In the genomic region with DNA sequence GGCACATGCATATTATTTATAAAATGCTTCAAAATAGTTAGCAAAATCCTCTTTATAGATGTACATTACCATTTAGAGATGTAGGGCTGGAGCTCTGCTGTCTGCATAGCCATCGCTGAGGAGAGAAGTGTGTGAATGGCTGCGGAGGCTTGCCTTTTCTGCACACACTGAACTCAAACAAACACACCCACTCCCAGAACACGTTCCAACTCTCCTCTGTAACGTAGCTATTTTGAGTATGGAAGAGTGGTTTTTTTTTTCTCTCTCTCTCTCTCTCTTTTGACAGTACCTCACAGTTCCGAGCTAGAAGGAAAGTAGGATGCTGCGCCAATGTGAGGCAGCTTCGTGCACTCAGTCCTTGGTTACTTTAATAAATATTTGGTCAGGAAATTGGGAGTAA, we compare ENCODE assay signal across 11 mouse cellular contexts. TPM values are rescaled to one million over a fixed set of nuclear protein-coding genes. Genes with fewer than 3 reads are reported as not detected.
DNase-seq lines count a peak whose midpoint lies in the region; ATAC-seq and TF ChIP-seq lines count a peak whose summit lies in the region.
"Had no signal": no experiment of that assay in that cellular context is flagged by ENCODE, and none has a peak within 500 bp of the region (broad histone marks: within the 10 kb centered on the region; RNA-seq: fewer than 3 reads in every experiment).

A gene (minus strand): TSS at position 236 of the 400 bp plus-strand sequence.

- ATAC-seq in heart, embryonic 13.5 days (ENCODE audit: extremely low read depth, insufficient number of reproducible peaks, low FRiP score, low TSS enrichment) = no peak
- peak; percentile 63 for ATAC-seq in lung, postnatal 0 days
- ATAC-seq in stomach, embryonic 14.5 days (ENCODE audit: insufficient number of reproducible peaks, insufficient read depth, low FRiP score, low read depth) = 0 out of 2 replicates have a peak, but pooled peaks have one; percentile 72
- ATAC-seq in hindbrain, embryonic 16.5 days = no peak

- 28% methylated on average over 7 of the region's 7 CpGs for WGBS in heart, embryonic 13.5 days
- WGBS in lung, postnatal 0 days = 45% methylated on average over 7 of the region's 7 CpGs
- WGBS in stomach, embryonic 14.5 days = 32% methylated on average over 7 of the region's 7 CpGs
- WGBS in hindbrain, embryonic 16.5 days = 71% methylated on average over 7 of the region's 7 CpGs

- H3K36me3 ChIP-seq in heart, embryonic 13.5 days = no peaks in the 10 kb centered on the region
- H3K36me3 ChIP-seq in lung, postnatal 0 days (ENCODE audit: insufficient read depth, low read length) = no peaks in the 10 kb centered on the region
- H3K36me3 ChIP-seq in stomach, embryonic 14.5 days (ENCODE audit: control insufficient read depth, insufficient read depth, low read length) = no peaks in the 10 kb centered on the region
- no peaks in the 10 kb centered on the region for H3K36me3 ChIP-seq in hindbrain, embryonic 16.5 days (ENCODE audit: control insufficient read depth, insufficient read depth, low read length)

- peak within 1 kb of the TSS; percentile 18 for H3K4me3 ChIP-seq in heart, embryonic 13.5 days
- H3K4me3 ChIP-seq in lung, postnatal 0 days (ENCODE audit: low read depth, low read length) = no peak within 1 kb of the TSS
- H3K4me3 ChIP-seq in left cerebral cortex, adult 2 months = no peak within 1 kb of the TSS
- peak within 1 kb of the TSS; percentile 2; the same call in 1 of the 2 replicates for H3K4me3 ChIP-seq in stomach, embryonic 14.5 days (ENCODE audit: low read depth, low read length)
- no peak within 1 kb of the TSS for H3K4me3 ChIP-seq in hindbrain, embryonic 16.5 days (ENCODE audit: low read length)

- H3K9ac ChIP-seq in heart, embryonic 13.5 days = no peak within 1 kb of the TSS
- no peak within 1 kb of the TSS for H3K9ac ChIP-seq in lung, postnatal 0 days (replicated peaks; ENCODE audit: low read depth)
- H3K9ac ChIP-seq in stomach, embryonic 14.5 days (replicated peaks; ENCODE audit: low read depth, low read length) = no peak within 1 kb of the TSS; the same call in 1 of the 2 replicates
- H3K9ac ChIP-seq in hindbrain, embryonic 16.5 days (ENCODE audit: low read depth, low read length) = no peak within 1 kb of the TSS
- H3K9ac ChIP-seq: liver, embryonic 14.5 days had no signal

- H3K27ac ChIP-seq in heart, embryonic 13.5 days (replicated peaks) = peak within 1 kb of the TSS; percentile 8; the same call in 1 of the 2 replicates
- no peak within 1 kb of the TSS for H3K27ac ChIP-seq in lung, postnatal 0 days (ENCODE audit: low read length)
- no peak within 1 kb of the TSS for H3K27ac ChIP-seq in left cerebral cortex, adult 2 months
- H3K27ac ChIP-seq in stomach, embryonic 14.5 days (ENCODE audit: low read length) = peak within 1 kb of the TSS; percentile 75
- H3K27ac ChIP-seq in hindbrain, embryonic 16.5 days (ENCODE audit: low read depth, low read length) = no peak within 1 kb of the TSS
- H3K27ac ChIP-seq: liver, embryonic 14.5 days had no signal

- intact Hi-C loops in left cerebral cortex, adult 2 months (cut with DNase I) = no loop called here

- peaks cover 15% of the 10 kb centered on the region for H3K9me3 ChIP-seq in heart, embryonic 13.5 days
- no peaks in the 10 kb centered on the region for H3K9me3 ChIP-seq in lung, postnatal 0 days (ENCODE audit: low read length)
- no peaks in the 10 kb centered on the region; the same call in 1 of the 2 replicates for H3K9me3 ChIP-seq in stomach, embryonic 14.5 days (ENCODE audit: control insufficient read depth, low read depth, low read length)
- peaks cover 10% of the 10 kb centered on the region; the same call in 1 of the 2 replicates for H3K9me3 ChIP-seq in hindbrain, embryonic 16.5 days (ENCODE audit: control insufficient read depth, low read length)

- no peak for TF ChIP-seq CTCF in lung, postnatal 0 days (IDR thresholded peaks at IDR 0.05)
- no peak for TF ChIP-seq CTCF in left cerebral cortex, adult 2 months (IDR thresholded peaks at IDR 0.05)

- no peak for DNase-seq in heart, adult 8-10 months (ENCODE audit: low spot score)
- DNase-seq in lung, postnatal 0 days (ENCODE audit: low spot score) = peak; percentile 53
- no peak for DNase-seq in lung, adult 18-20 months
- peak; percentile 11 to 12 for DNase-seq in left cerebral cortex, adult 2 months (ENCODE audit: extremely low spot score in 1 of 2, low spot score in 2 of 2)
- DNase-seq in thymus, postnatal 0 days (ENCODE audit: low spot score) = no peak
- DNase-seq: kidney, adult 9 months; retina, postnatal 1 day had no signal

- H3K4me1 ChIP-seq in heart, embryonic 13.5 days = no peaks in the 10 kb centered on the region
- H3K4me1 ChIP-seq in lung, postnatal 0 days (ENCODE audit: insufficient read depth, low read depth, low read length) = no peaks in the 10 kb centered on the region
- H3K4me1 ChIP-seq in stomach, embryonic 14.5 days (ENCODE audit: control insufficient read depth, insufficient read depth, low read length) = no peaks in the 10 kb centered on the region
- H3K4me1 ChIP-seq in hindbrain, embryonic 16.5 days (ENCODE audit: control insufficient read depth, insufficient read depth, low read depth, low read length) = no peaks in the 10 kb centered on the region

- H3K4me2 ChIP-seq in heart, embryonic 13.5 days = peak within 1 kb of the TSS; percentile 44
- peak within 1 kb of the TSS; percentile 25; the same call in 1 of the 2 replicates for H3K4me2 ChIP-seq in lung, postnatal 0 days (replicated peaks; ENCODE audit: low read depth, low read length)
- peak within 1 kb of the TSS; percentile 35 for H3K4me2 ChIP-seq in stomach, embryonic 14.5 days (replicated peaks; ENCODE audit: low read depth, low read length)
- H3K4me2 ChIP-seq in hindbrain, embryonic 16.5 days (ENCODE audit: low read length) = no peak within 1 kb of the TSS

- TF ChIP-seq EP300 in lung, postnatal 0 days (IDR thresholded peaks at IDR 0.05) = no peak

- H3K27me3 ChIP-seq in heart, embryonic 13.5 days (replicated peaks) = no peaks in the 10 kb centered on the region
- H3K27me3 ChIP-seq in lung, postnatal 0 days (replicated peaks; ENCODE audit: insufficient read depth, low read length) = no peaks in the 10 kb centered on the region
- H3K27me3 ChIP-seq in stomach, embryonic 14.5 days (ENCODE audit: control insufficient read depth, insufficient read depth, low read length) = no peaks in the 10 kb centered on the region
- no peaks in the 10 kb centered on the region for H3K27me3 ChIP-seq in hindbrain, embryonic 16.5 days (replicated peaks; ENCODE audit: control insufficient read depth, insufficient read depth, low read length)

RNA-seq across cellular contexts. Expression of the gene that starts here (rescaled TPM):
- 4.8 and 6.0 TPM in 2 replicates for polyA plus RNA-seq in heart, embryonic 13.5 days (2015; fragmentation: Nextera tagmentation; extraction: Ambion mirVana)
- total RNA-seq in heart, adult 8-10 months (2022) = 1 to 10 TPM in 2 of 4 experiments, under 1 TPM in 2; 0.52 to 1.8 (median 0.91) TPM
- polyA plus RNA-seq in lung, postnatal 0 days (2015; fragmentation: Nextera tagmentation; extraction: Ambion mirVana) = 0.98 and 1.1 TPM in 2 replicates
- not detected for total RNA-seq in left cerebral cortex, adult 2 months (2021)
- 52.9 and 58.2 TPM in 2 replicates for polyA plus RNA-seq in stomach, embryonic 14.5 days (2014; fragmentation: Nextera tagmentation; extraction: Ambion mirVana)
- polyA plus RNA-seq in hindbrain, embryonic 16.5 days (2015; fragmentation: Nextera tagmentation; extraction: Ambion mirVana) = 0.76 and 3.0 TPM in 2 replicates
- polyA plus RNA-seq in thymus, postnatal 0 days (2015; fragmentation: Nextera tagmentation; extraction: Ambion mirVana) = 1.2 and 1.3 TPM in 2 replicates

Comparison
In these comparisons a context has a peak if more than half of its experiments do, and no peak if none do; other contexts are left out.
1. Peak in DNase-seq in left cerebral cortex, adult 2 months; RNA of the gene not detected or under 1 TPM.
2. ATAC-seq: peak in lung, postnatal 0 days (single experiment) and stomach, embryonic 14.5 days (single experiment); none in heart, embryonic 13.5 days (single experiment) and hindbrain, embryonic 16.5 days (single experiment).
3. H3K27ac ChIP-seq: peak in heart, embryonic 13.5 days (single experiment) and stomach, embryonic 14.5 days (single experiment); none in lung, postnatal 0 days (single experiment), left cerebral cortex, adult 2 months (single experiment) and hindbrain, embryonic 16.5 days (single experiment).
4. H3K4me3 ChIP-seq: peak in heart, embryonic 13.5 days (single experiment) and stomach, embryonic 14.5 days (single experiment); none in lung, postnatal 0 days (single experiment), left cerebral cortex, adult 2 months (single experiment) and hindbrain, embryonic 16.5 days (single experiment).